Mouse (Mus musculus) MEL (cell line): ENCODE data around the gene Slc32a1. TPM values are rescaled to one million over a fixed set of nuclear protein-coding genes. Genes with fewer than 3 reads are reported as not detected.
A peak's percentile ranks its signal among the peaks of the same experiment; 100 is the strongest.

Experiments
- DNase-seq: peaks from one replicate; pipeline ENCODE4 v3.0.0; 2011; ENCODE audit warnings: low read depth, low spot score
- H3K27ac ChIP-seq: 2 replicates; pipeline ENCODE4 v1.5.1; 2012; ENCODE audit warnings: low read depth, mild to moderate bottlenecking, control low read depth, low read length, moderate library complexity; ENCODE audit not compliant: control insufficient read depth
- H3K27me3 ChIP-seq, 2 experiments: fragments of 150-350 bp in 1 of 2; sonication (generic) in 1 of 2; 2 replicates each; pipeline ENCODE4 v1.6.1; 2012; ENCODE audit warnings: low read length in 2 of 2, mild to moderate bottlenecking in 2 of 2, improper control_type of control experiment in 1 of 2, moderate library complexity in 1 of 2; ENCODE audit not compliant: insufficient read depth in 2 of 2, control insufficient read depth in 1 of 2
- H3K36me3 ChIP-seq, 2 experiments: 2 replicates each; pipeline ENCODE4 v1.6.1; 2012 to 2014; ENCODE audit warnings: low read length in 2 of 2, improper control_type of control experiment in 1 of 2, inconsistent platforms in 1 of 2, mild to moderate bottlenecking in 1 of 2; ENCODE audit not compliant: insufficient read depth in 2 of 2, control insufficient read depth in 1 of 2
- H3K4me1 ChIP-seq, 2 experiments: fragments of 150-350 bp in 1 of 2; sonication (generic) in 1 of 2; 2 replicates each; pipeline ENCODE4 v1.6.1; 2012; ENCODE audit warnings: low read length in 2 of 2, improper control_type of control experiment in 1 of 2, mild to moderate bottlenecking in 1 of 2; ENCODE audit not compliant: insufficient read depth in 2 of 2, control insufficient read depth in 1 of 2
- H3K4me3 ChIP-seq, 2 experiments: fragments of 150-350 bp in 1 of 2; sonication (generic) in 1 of 2; 2 replicates each; pipeline ENCODE4 v1.5.1; 2012; ENCODE audit warnings: low read depth in 2 of 2, low read length in 2 of 2, mild to moderate bottlenecking in 2 of 2, moderate library complexity in 2 of 2, control low read depth in 1 of 2, improper control_type of control experiment in 1 of 2; ENCODE audit not compliant: control insufficient read depth in 1 of 2, insufficient read depth in 1 of 2
- H3K79me2 ChIP-seq: 2 replicates; pipeline ENCODE4 v1.6.1; 2012; ENCODE audit warnings: mild to moderate bottlenecking, low read length, moderate library complexity; ENCODE audit not compliant: control insufficient read depth, poor library complexity, insufficient read depth
- H3K9ac ChIP-seq: 2 replicates; pipeline ENCODE4 v1.6.1; 2012; ENCODE audit warnings: low read depth, mild to moderate bottlenecking, control low read depth, low read length, moderate library complexity; ENCODE audit not compliant: control insufficient read depth, poor library complexity, severe bottlenecking
- H3K9me3 ChIP-seq: fragments of 150-350 bp; sonication (generic); replicated peaks from 2 replicates; pipeline ENCODE4 v1.6.1; 2012; ENCODE audit warnings: mild to moderate bottlenecking, low read length, improper control_type of control experiment, moderate library complexity; ENCODE audit not compliant: insufficient read depth
- CHD1 ChIP-seq: IDR thresholded peaks from 2 replicates; pipeline ENCODE4 v1.6.1; 2012; ENCODE audit warnings: low read depth, mild to moderate bottlenecking, inconsistent platforms, low read length, improper control_type of control experiment
- CHD2 ChIP-seq: IDR thresholded peaks from 2 replicates; pipeline ENCODE4 v1.6.1; 2011; ENCODE audit warnings: low read length, improper control_type of control experiment
- CTCF ChIP-seq, 3 experiments: IDR thresholded peaks in 2 of 3; conservative IDR thresholded peaks in 1 of 3; 2 replicates each; pipeline ENCODE4 v1.5.1; 2011 to 2012; ENCODE audit warnings: low read length in 3 of 3, low read depth in 2 of 3, mild to moderate bottlenecking in 2 of 3, improper control_type of control experiment in 1 of 3, inconsistent platforms in 1 of 3, mixed read lengths in 1 of 3, moderate library complexity in 1 of 3; ENCODE audit not compliant: control insufficient read depth in 1 of 3, insufficient read depth in 1 of 3, poor library complexity in 1 of 3, severe bottlenecking in 1 of 3
- E2F4 ChIP-seq: IDR thresholded peaks from 2 replicates; pipeline ENCODE4 v1.6.1; 2011; ENCODE audit warnings: low read depth, low read length, improper control_type of control experiment, borderline replicate concordance
- ELF1 ChIP-seq: IDR thresholded peaks from 2 replicates; pipeline ENCODE4 v1.6.1; 2014; ENCODE audit warnings: low read depth, mild to moderate bottlenecking, inconsistent platforms, low read length, improper control_type of control experiment, moderate library complexity
- EP300 ChIP-seq, 2 experiments: IDR thresholded peaks; 2 replicates each; pipeline ENCODE4 v1.6.1; 2011; ENCODE audit warnings: improper control_type of control experiment in 2 of 2, low read length in 2 of 2, low read depth in 1 of 2, mild to moderate bottlenecking in 1 of 2
- HCFC1 ChIP-seq: IDR thresholded peaks from 2 replicates; pipeline ENCODE4 v1.6.1; 2012; ENCODE audit warnings: low read depth, mild to moderate bottlenecking, inconsistent platforms, low read length, improper control_type of control experiment, moderate library complexity
- JUND ChIP-seq: IDR thresholded peaks from 2 replicates; pipeline ENCODE4 v1.6.1; 2011; ENCODE audit warnings: low read depth, mild to moderate bottlenecking, improper control_type of control experiment, low read length
- MAFK ChIP-seq: IDR thresholded peaks from 2 replicates; pipeline ENCODE4 v1.6.1; 2011; ENCODE audit warnings: low read depth, mild to moderate bottlenecking, low read length, improper control_type of control experiment, borderline replicate concordance
- MEF2A ChIP-seq: IDR thresholded peaks from 2 replicates; pipeline ENCODE4 v1.6.1; 2014; ENCODE audit warnings: low read depth, mild to moderate bottlenecking, inconsistent platforms, low read length, improper control_type of control experiment; ENCODE audit not compliant: poor library complexity, insufficient replicate concordance, severe bottlenecking; ENCODE audit errors: extremely low read depth
- MYC ChIP-seq: IDR thresholded peaks from 2 replicates; pipeline ENCODE4 v1.6.1; 2011; ENCODE audit warnings: low read depth, mild to moderate bottlenecking, low read length, improper control_type of control experiment, moderate library complexity
- NELFE ChIP-seq: IDR thresholded peaks from 2 replicates; pipeline ENCODE4 v1.6.1; 2011; ENCODE audit warnings: low read depth, low read length, improper control_type of control experiment
- RAD21 ChIP-seq: IDR thresholded peaks from 2 replicates; pipeline ENCODE4 v1.6.1; 2011; ENCODE audit warnings: mild to moderate bottlenecking, low read depth, low read length, improper control_type of control experiment
- SIN3A ChIP-seq: IDR thresholded peaks from 2 replicates; pipeline ENCODE4 v1.6.1; 2012; ENCODE audit warnings: low read length, improper control_type of control experiment, inconsistent platforms
- SMC3 ChIP-seq: IDR thresholded peaks from 2 replicates; pipeline ENCODE4 v1.6.1; 2011; ENCODE audit warnings: low read depth, low read length, improper control_type of control experiment
- TAL1 ChIP-seq: IDR thresholded peaks from 2 replicates; pipeline ENCODE4 v1.6.1; 2012; ENCODE audit warnings: mild to moderate bottlenecking, inconsistent platforms, low read length, moderate library complexity, mixed read lengths
- USF2 ChIP-seq, 2 experiments: IDR thresholded peaks; 2 replicates each; pipeline ENCODE4 v1.6.1; 2011 to 2012; ENCODE audit warnings: improper control_type of control experiment in 2 of 2, low read length in 2 of 2, borderline replicate concordance in 1 of 2, inconsistent platforms in 1 of 2, low read depth in 1 of 2, mild to moderate bottlenecking in 1 of 2; ENCODE audit not compliant: insufficient read depth in 1 of 2
- ZC3H11A ChIP-seq: IDR thresholded peaks from 2 replicates; pipeline ENCODE4 v1.6.1; 2012; ENCODE audit warnings: low read depth, mild to moderate bottlenecking, inconsistent platforms, low read length, improper control_type of control experiment
- ZNF384 ChIP-seq: IDR thresholded peaks from 2 replicates; pipeline ENCODE4 v1.6.1; 2012; ENCODE audit warnings: low read depth, mild to moderate bottlenecking, inconsistent platforms, low read length, improper control_type of control experiment
- polyA plus RNA-seq, 2 experiments: library from polyadenylated mRNA; stranded (reverse) in 1 of 2; unstranded in 1 of 2; fragments of >175 nt in 1 of 2; fragments of >200 nt in 1 of 2; gene quantifications; 2 replicates each; pipeline versions ENCODE4 v1.2.1 to v1.2.4; 2012; ENCODE audit warnings: low replicate concordance in 2 of 2, low read depth in 1 of 2; ENCODE audit not compliant: insufficient read length in 2 of 2, insufficient read depth in 1 of 2, missing spikeins in 1 of 2
- total RNA-seq: library from RNA; depleted of rRNA; stranded (reverse); fragments of 300-350 nt; gene quantifications from 2 replicates; pipeline ENCODE4 v1.2.3, GENCODE M21; 2012

The Slc32a1 gene
- total and polyA plus RNA-seq, 3 experiments: not detected

DNA sequence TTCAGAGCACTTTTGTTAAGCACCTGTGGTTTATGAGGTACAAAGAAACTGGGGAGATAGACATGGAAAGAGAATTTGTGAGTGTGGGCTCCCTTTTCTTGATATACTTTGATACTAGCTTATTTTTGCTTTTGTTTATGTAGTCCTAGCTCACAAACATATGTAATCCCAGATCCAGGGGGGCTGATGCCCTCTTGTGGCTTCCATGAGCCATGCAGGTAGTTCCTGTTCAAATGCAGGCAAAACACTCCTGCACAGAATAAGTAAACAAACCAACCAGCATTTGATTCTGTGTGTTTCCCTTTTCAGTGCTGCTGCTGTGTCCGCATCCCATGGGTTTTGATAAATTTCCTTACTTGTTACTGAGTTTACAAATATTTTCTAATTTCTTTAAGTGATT, 18.8 kb downstream of the Slc32a1 start:
- H3K9ac ChIP-seq: no peak overlapping the region
- no peak overlapping the region for H3K27ac ChIP-seq
- peaks cover 5 to 7% of the 10 kb centered on the region in 2 experiments; a peak in 3 of 4 replicates for H3K36me3 ChIP-seq
- no peak for DNase-seq
- H3K9me3 ChIP-seq: no peaks in the 10 kb centered on the region
- no peaks in the 10 kb centered on the region; a peak in 1 of 4 replicates for H3K27me3 ChIP-seq
- peaks cover 12% of the 10 kb centered on the region for H3K79me2 ChIP-seq
- H3K4me1 ChIP-seq: peaks cover 0 to 3% of the 10 kb centered on the region in 2 experiments; a peak in 1 of 4 replicates
- H3K4me3 ChIP-seq: no peak overlapping the region
- TF ChIP-seq CTCF (IDR thresholded peaks at IDR 0.05 in 2 of 3, conservative IDR thresholded peaks at IDR 0.05 in 1 of 3; ENCODE audit: control insufficient read depth in 1 of 3, insufficient read depth in 1 of 3, low read depth in 2 of 3, low read length in 3 of 3, poor library complexity in 1 of 3, severe bottlenecking in 1 of 3) (peak; percentile 43 to 58 (median 51)), MEF2A (no peak), NELFE (no peak), SMC3 (peak; percentile 46), RAD21 (peak; percentile 30)

DNA sequence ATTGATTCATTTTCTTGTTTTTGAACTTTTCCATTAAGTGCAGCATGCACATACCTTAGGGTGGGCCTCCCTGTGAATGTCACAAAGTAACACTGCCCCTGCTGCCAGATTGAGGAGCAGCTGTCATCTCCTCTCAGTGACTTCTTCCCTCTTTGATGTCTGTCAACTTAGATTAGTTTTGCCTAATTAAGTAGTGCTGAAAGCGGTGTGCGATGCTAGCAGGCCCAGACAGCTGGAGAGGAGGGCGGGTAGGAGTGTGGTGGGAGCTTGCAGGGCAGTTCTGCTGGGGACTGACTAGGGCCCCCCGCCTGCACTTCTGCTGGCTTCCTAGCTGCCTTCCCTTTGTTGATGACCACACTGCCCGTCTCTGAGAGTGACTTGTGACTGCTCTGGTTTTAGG, 21.3 kb downstream of the Slc32a1 start:
- no peak for DNase-seq
- Histone ChIP-seq H3K9ac (no peak overlapping the region), H3K9me3 (no peaks in the 10 kb centered on the region), H3K4me3 (no peak overlapping the region), H3K27me3 (no peaks in the 10 kb centered on the region), H3K79me2 (no peaks in the 10 kb centered on the region; the same call in 1 of the 2 replicates), H3K36me3 (peaks cover 2 to 7% of the 10 kb centered on the region in 2 experiments; a peak in 3 of 4 replicates), H3K27ac (no peak overlapping the region), H3K4me1 (peaks cover 0 to 3% of the 10 kb centered on the region in 2 experiments; a peak in 1 of 4 replicates)
- TF ChIP-seq EP300 (IDR thresholded peaks at IDR 0.05; ENCODE audit: low read depth in 1 of 2, low read length in 2 of 2) (no peak), ELF1 (no peak), ZNF384 (no peak), E2F4 (no peak), SMC3 (no peak), ZC3H11A (no peak), USF2 (IDR thresholded peaks at IDR 0.05; ENCODE audit: borderline replicate concordance in 1 of 2, insufficient read depth in 1 of 2, low read depth in 1 of 2, low read length in 2 of 2) (no peak), NELFE (no peak), JUND (no peak), HCFC1 (no peak), CHD2 (no peak), RAD21 (no peak), SIN3A (no peak), MAFK (no peak), TAL1 (no peak), CHD1 (no peak), CTCF (IDR thresholded peaks at IDR 0.05 in 2 of 3, conservative IDR thresholded peaks at IDR 0.05 in 1 of 3; ENCODE audit: control insufficient read depth in 1 of 3, insufficient read depth in 1 of 3, low read depth in 2 of 3, low read length in 3 of 3, poor library complexity in 1 of 3, severe bottlenecking in 1 of 3) (no peak), MYC (no peak)
